Mouse (Mus musculus) embryonic fibroblast, embryonic 13.5 days (primary cell): Measurements from ENCODE around the gene Map1a. TPM values are rescaled to one million over a fixed set of nuclear protein-coding genes. Genes with fewer than 3 reads are reported as not detected.

Experiments used
- H3K27ac ChIP-seq: 2 replicates; pipeline ENCODE4 v1.5.1; 2012; ENCODE audit warnings: low read length, control low read depth, inconsistent platforms; ENCODE audit not compliant: insufficient read depth
- H3K4me1 ChIP-seq: 2 replicates; pipeline ENCODE4 v1.6.1; 2011; ENCODE audit warnings: low read length; ENCODE audit not compliant: control insufficient read depth, insufficient read depth
- H3K4me3 ChIP-seq: 2 replicates; pipeline ENCODE4 v1.5.1; 2011; ENCODE audit warnings: mild to moderate bottlenecking, control low read depth, low read length; ENCODE audit not compliant: insufficient read depth
- CTCF ChIP-seq: IDR thresholded peaks from 2 replicates; pipeline ENCODE4 v1.5.1; 2011; ENCODE audit warnings: mild to moderate bottlenecking, control low read depth, low read length, moderate library complexity, borderline replicate concordance; ENCODE audit not compliant: insufficient read depth
- POLR2A ChIP-seq: IDR thresholded peaks from 2 replicates; pipeline ENCODE4 v1.6.1; 2011; ENCODE audit warnings: low read depth, mild to moderate bottlenecking, control low read depth, low read length, moderate library complexity
- polyA plus RNA-seq: library from polyadenylated mRNA; stranded (reverse); fragments of >200 nt; gene quantifications from 2 replicates; pipeline ENCODE4 v1.2.4, GENCODE M21; 2011; ENCODE audit warnings: low read depth; ENCODE audit not compliant: missing spikeins, insufficient read length

Map1a gene
- 61.1 and 75.0 TPM in 2 replicates for polyA plus RNA-seq

DNA sequence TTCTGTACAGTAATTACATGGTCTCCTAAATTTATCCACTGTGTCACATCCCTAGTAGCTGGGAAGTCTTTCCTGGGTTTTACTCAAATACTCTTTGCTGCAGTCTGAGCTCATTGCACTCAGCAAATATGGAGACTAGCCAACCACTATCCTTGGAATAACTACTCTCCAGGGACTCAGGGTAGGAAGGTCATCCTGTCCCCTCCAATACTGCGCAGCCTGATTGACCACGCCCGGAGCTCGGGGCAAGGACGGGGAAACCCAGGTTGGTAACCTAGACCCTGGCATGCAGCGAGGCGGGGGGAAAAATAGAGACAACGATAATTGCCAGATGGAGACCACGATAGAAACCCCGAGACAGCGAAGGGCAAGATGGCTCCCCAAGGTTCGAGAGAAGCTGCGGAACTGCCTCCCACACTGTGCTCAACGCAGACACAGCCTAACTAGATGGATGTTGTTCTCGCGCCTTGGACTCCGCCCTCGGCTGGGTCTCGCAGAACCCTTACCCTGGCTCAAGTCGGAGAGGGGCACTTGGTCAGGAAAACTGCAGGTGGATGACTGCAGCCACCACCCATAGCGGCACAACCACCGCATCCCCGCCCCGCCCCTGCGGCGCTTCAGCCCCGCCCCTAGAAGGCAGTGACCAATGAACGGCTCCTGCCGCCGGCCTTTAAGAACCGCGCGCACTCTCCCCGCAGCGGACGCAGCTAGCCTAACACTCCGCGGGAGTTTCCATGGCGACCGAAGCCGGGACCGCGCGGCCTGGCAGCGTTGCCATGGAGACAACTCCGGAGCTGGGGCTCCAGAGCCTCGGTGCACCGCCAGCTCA, at the start of gene Map1a:
Gene Map1a (plus strand): TSS at position 700 of the 829 bp plus-strand sequence.
- Histone ChIP-seq H3K4me3 (peak within 1 kb of the TSS; percentile 51), H3K4me1 (0 out of 2 replicates have a peak, but pooled peaks cover 1% of the 10 kb centered on the region), H3K27ac (no peak within 1 kb of the TSS)
- peak; percentile 38; the same call in 1 of the 2 replicates for TF ChIP-seq POLR2A
- TF ChIP-seq CTCF: no peak

DNA sequence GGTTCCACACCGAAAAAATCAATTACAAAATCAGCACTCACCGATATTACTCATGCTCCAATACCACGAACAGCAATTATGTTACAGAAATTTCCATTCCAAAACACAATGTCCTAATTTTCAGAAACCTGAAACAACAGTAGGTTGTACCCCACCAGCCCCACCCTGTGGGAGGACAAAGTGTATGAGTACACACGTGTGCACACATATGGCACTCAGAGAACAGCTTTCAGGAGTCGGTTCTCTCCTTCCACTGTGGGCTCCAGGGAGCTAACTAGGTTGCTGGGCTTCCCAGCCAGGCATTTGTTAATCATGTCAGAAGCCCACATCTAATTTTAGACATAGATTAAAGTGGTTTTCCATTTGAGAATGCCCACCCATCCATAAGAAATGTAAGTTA, 45.3 kb upstream of the Map1a start:
- TF ChIP-seq CTCF (no peak), POLR2A (no peak)
- no peak overlapping the region for H3K27ac ChIP-seq
- no peaks in the 10 kb centered on the region for H3K4me1 ChIP-seq

DNA sequence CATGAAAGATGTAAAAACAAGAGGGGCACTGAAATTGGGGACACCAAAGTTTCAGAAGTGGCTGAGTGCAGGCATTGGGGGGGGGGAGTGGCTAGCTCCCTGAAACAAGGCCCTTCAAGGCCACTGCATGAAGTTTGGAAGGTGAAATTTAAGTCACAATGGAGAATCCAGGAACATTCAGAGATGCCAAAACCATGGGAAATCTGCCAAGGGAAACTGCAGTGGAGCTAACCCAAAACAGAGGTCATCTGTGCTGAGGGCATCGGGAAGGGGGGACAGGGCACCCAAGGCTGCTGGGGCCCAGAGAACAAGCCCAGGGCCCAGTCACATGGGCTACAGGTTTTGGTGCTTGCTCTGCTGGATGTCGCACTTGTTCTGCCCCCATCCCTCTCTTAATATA, 39.6 kb upstream of the Map1a start:
- no peak overlapping the region for H3K4me3 ChIP-seq
- no peaks in the 10 kb centered on the region for H3K4me1 ChIP-seq
- no peak for TF ChIP-seq CTCF
- TF ChIP-seq POLR2A: no peak
- H3K27ac ChIP-seq: no peak overlapping the region

More for the DNA sequence above, 45.3 kb upstream of the Map1a start:
- no peak overlapping the region for H3K4me3 ChIP-seq

DNA sequence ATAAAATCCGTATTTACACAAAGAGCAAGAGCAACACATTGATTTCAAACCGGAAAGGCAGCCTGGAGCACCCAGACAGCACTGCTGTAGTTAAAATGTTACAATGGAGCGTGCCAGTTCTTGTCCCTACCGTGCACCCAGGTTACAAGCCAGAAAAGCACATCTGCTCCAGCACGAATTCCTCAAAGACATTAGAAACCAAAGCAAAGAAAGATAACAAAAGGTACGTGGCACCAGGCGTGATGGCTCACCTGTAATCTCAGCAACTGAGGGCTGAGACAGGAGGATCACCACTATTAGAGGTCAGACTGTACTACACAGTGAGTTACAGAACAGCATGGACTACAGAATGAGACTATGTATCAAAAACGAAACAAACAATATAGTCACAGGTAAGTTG, 21.0 kb upstream of the Map1a start:
- Histone ChIP-seq H3K4me1 (peaks cover 6% of the 10 kb centered on the region), H3K27ac (no peak overlapping the region), H3K4me3 (no peak overlapping the region)
- TF ChIP-seq POLR2A (no peak), CTCF (no peak)

DNA sequence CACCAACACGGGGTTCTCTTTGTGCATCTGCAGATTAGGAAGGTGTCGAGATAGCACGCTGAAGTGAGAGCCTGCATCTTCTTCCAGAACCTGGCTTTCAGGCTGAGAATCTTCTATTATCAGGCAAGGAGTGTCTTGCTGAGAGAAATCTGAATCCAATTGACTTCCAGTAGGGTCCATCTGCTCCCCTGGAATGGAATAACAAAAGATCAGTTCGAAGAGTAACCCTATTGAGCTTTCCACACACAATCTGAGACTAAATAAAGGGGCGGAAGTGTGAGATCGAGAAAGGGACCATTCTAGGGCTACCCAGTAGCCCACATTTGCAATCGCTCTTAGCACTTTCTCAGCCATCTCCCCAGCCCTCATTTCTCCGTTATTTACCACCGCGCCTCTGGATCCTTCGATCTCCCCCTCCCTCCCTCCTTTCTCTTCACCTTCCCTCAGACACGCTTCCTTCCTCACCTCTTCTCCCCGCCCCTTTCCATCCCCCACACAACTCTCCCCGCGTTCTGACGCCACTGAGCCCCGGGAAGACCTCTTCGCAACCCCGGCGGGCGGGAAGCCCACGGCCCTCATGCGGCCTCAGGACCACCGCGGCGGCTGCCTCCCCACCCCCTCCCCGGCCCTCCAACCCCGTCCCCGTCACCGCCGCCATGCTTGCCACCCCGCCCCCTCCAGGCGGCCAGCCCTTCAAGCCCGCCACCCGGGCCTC, 18.7 kb upstream of the Map1a start:
- no peak for TF ChIP-seq CTCF
- TF ChIP-seq POLR2A: no peak
- Histone ChIP-seq H3K4me1 (peaks cover 6% of the 10 kb centered on the region), H3K4me3 (peak overlapping the region; percentile 85), H3K27ac (no peak overlapping the region)

DNA sequence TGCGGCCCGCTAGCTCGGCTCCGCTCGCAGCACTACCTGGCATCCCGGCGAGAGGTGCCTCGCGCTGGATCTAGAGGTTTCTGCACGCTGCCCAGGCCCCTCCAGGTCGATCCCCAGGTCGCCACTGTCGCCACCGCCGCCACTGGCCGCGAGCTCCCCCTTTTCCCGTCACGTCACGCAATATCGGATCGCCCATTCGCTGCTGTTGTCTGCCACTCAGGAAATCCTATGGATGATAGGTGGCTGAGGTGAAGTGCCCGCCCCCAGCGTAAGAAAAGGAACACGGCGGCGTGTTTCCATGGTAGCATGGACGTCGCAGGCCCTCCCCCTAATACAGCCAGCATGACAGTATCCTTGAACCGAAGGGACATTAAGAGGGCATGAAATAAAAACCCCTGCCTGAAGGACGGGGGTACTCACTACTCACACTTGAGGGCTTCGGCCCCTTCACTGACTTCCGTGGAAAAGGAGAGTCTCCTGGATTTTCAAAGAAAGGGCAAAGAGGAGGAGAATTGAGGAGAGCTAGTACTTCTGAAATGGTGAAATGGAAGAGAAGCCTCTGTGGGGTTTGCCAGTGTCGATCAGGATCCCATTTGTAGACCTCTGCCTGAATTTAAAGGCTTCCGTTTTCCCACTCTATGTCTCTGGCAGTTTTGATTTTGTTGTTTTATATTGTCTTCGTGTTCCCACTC, 18.0 kb upstream of the Map1a start, which contains the start of gene Trp53bp1:
Gene Trp53bp1 (minus strand): TSS at position 172 of the 692 bp plus-strand sequence.
- TF ChIP-seq CTCF (no peak), POLR2A (peak; percentile 41; the same call in 1 of the 2 replicates)
- peak within 1 kb of the TSS; percentile 85 for H3K4me3 ChIP-seq
- H3K4me1 ChIP-seq: peaks cover 6% of the 10 kb centered on the region
- H3K27ac ChIP-seq: no peak within 1 kb of the TSS

DNA sequence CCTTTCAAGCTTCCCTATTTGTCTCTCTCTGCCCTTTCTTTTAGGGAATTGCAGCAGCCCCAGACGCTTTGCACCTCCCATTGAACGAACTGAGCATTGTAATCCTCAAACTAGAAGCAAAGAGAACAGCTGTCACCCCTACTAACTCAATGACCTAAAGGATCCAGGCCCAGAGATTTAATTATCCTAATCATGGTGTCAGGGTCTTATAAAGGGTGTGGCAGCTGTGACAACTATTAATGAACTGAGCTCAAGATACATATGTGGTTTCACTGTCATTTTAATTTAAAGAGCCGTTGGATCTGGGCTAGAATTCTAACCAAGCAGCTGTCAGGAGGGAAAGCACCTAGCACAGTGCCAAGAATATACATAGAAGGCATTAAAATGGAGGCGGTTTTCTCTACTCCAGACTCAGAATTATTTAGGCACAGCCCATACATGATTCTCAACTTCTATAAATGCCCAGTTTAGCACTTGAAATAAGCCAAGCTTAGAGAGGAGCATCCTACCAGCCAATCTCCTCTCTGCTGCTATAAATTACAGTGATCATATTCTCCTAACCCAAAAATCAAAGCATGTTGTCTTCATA, 17.4 kb upstream of the Map1a start:
- peaks cover 6% of the 10 kb centered on the region for H3K4me1 ChIP-seq
- 0 out of 2 replicates have a peak overlapping the region, but pooled peaks have one; percentile 50 for H3K4me3 ChIP-seq
- no peak overlapping the region for H3K27ac ChIP-seq
- TF ChIP-seq CTCF (no peak), POLR2A (no peak)

DNA sequence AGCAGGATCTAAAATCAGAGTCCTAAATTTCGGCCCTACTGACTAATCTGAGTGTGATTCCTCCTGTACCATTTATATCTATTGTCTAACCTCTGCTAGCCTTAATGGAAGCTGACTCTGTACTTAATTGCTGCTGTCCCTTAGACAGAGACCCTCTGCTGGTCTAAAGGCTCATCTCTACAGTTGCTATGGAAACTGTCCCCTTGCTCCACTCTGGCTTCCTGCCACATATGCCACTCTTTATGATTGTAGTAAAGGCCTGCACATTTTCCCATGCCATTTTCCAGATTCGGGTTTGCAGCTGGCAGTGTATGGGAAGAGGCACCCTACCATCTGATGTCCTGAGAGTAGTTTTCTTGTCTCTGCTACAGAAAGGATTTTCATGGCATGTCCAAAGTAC, 1.6 kb upstream of the Map1a start:
- TF ChIP-seq POLR2A (no peak), CTCF (no peak)
- no peaks in the 10 kb centered on the region for H3K4me1 ChIP-seq
- no peak overlapping the region for H3K4me3 ChIP-seq
- H3K27ac ChIP-seq: no peak overlapping the region

DNA sequence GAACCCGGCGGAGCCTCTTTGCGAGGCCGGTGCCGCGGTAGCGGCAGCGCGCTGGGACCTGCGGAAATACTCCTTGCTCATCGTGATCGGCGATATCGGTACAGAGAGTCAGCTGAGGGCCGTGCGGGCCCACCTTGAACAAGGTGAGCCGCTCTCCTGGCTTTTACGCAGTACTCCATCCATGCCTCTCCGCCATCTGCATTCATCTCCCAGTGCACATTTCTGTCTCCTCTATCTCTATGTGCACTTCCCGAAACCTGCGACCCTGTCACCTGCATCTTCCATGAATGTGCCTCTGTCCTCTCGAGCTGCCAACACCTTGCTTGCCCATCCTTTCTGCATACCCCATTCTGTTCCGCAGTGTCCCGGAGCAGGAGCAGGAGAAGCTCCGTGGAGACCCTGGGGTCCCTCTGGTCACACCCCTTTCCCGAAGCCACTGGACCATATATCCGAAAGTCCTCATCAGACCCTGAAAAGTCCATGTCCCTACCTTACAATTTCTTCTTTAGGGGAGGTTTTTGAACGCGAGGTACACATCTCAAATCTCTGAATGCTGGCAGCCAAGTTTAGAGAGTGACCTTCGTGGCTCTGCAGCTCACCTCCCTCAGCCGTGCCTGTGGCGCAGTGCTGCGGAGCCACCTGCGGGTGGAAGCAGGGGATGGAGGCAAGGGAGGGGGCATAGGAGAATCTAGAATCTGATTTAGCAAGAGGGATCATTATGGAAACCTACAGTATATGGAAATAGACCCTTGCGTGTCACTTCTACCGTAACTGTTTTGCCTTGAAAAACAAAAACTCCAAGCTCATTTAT, 535 bp downstream of the Map1a start:
- TF ChIP-seq POLR2A: no peak
- TF ChIP-seq CTCF: peak; percentile 27; the same call in 1 of the 2 replicates
- Histone ChIP-seq H3K4me3 (peak overlapping the region; percentile 43), H3K4me1 (peaks cover 5% of the 10 kb centered on the region; the same call in 1 of the 2 replicates), H3K27ac (no peak overlapping the region)
